8 mouse cellular contexts compared by ENCODE assay signal in the genomic region with DNA sequence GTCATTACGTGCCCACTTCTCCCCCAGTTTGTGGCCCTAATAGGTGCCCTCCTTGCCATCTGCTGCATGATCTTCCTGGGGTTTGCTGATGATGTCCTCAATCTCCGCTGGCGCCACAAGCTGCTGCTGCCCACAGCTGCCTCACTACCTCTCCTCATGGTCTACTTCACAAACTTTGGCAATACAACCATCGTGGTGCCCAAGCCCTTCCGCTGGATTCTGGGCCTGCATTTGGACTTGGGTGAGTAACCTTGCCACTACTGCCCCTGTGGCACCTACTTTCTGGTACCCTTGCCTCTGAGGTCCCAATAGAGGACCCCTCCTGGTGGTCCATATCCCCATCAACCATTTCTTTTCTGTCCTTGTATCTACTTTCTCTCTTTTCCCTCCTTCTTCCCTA. TPM values are rescaled to one million over a fixed set of nuclear protein-coding genes. Genes with fewer than 3 reads are reported as not detected.
DNase-seq lines count a peak whose midpoint lies in the region; ATAC-seq and TF ChIP-seq lines count a peak whose summit lies in the region.

No protein-coding gene starts in this region.

- peak overlapping the region; percentile 87; the same call in 1 of the 2 replicates for H3K9ac ChIP-seq in kidney, embryonic 14.5 days (ENCODE audit: low read depth, low read length)
- no peak overlapping the region for H3K9ac ChIP-seq in hindbrain, postnatal 0 days (replicated peaks; ENCODE audit: low read length)
- 0 out of 2 replicates have a peak overlapping the region, but pooled peaks have one; percentile 21 for H3K9ac ChIP-seq in midbrain, embryonic 15.5 days

- no peak overlapping the region for H3K27ac ChIP-seq in kidney, embryonic 14.5 days (ENCODE audit: low read depth, low read length)
- no peak overlapping the region for H3K27ac ChIP-seq in embryonic facial prominence, embryonic 10.5 days (replicated peaks)
- no peak overlapping the region for H3K27ac ChIP-seq in hindbrain, postnatal 0 days
- H3K27ac ChIP-seq in midbrain, embryonic 15.5 days = no peak overlapping the region
- no peak overlapping the region for H3K27ac ChIP-seq in thymus, adult 2 months (ENCODE audit: control insufficient read depth, insufficient read depth, low read length)

- no peak for ATAC-seq in kidney, embryonic 14.5 days (ENCODE audit: low FRiP score, low TSS enrichment)
- ATAC-seq in hindbrain, postnatal 0 days = no peak
- ATAC-seq in midbrain, embryonic 15.5 days (replicated peaks) = no peak

- H3K27me3 ChIP-seq in kidney, embryonic 14.5 days (ENCODE audit: control insufficient read depth, insufficient read depth, low read length) = no peaks in the 10 kb centered on the region
- H3K27me3 ChIP-seq in embryonic facial prominence, embryonic 10.5 days (replicated peaks; ENCODE audit: low read depth, poor library complexity, severe bottlenecking) = no peaks in the 10 kb centered on the region
- H3K27me3 ChIP-seq in hindbrain, postnatal 0 days (ENCODE audit: insufficient read depth, low read length) = no peaks in the 10 kb centered on the region
- no peaks in the 10 kb centered on the region for H3K27me3 ChIP-seq in midbrain, embryonic 15.5 days (replicated peaks)
- H3K27me3 ChIP-seq in thymus, adult 2 months (ENCODE audit: control insufficient read depth, insufficient read depth, low read length) = no peaks in the 10 kb centered on the region

- TF ChIP-seq POLR2A in thymus, adult 2 months (IDR thresholded peaks at IDR 0.05; ENCODE audit: control insufficient read depth, extremely low read depth, insufficient read depth, low read length, poor library complexity) = no peak

- TF ChIP-seq CTCF in hindbrain, postnatal 0 days (IDR thresholded peaks at IDR 0.05; ENCODE audit: low read depth) = no peak
- TF ChIP-seq CTCF in thymus, adult 2 months (IDR thresholded peaks at IDR 0.05; ENCODE audit: borderline replicate concordance, control insufficient read depth, extremely low read depth, insufficient read depth, low read length, poor library complexity) = no peak

- WGBS in kidney, embryonic 14.5 days = 93% methylated on average over 5 of the region's 5 CpGs
- WGBS in embryonic facial prominence, embryonic 10.5 days = 85% methylated on average over 5 of the region's 5 CpGs
- 84% methylated on average over 5 of the region's 5 CpGs for WGBS in hindbrain, postnatal 0 days
- 87% methylated on average over 5 of the region's 5 CpGs for WGBS in midbrain, embryonic 15.5 days
- WGBS in thymus, adult 2 months = 96% methylated on average over 5 of the region's 5 CpGs

- H3K9me3 ChIP-seq in kidney, embryonic 14.5 days (ENCODE audit: control insufficient read depth, low read length) = no peaks in the 10 kb centered on the region
- no peaks in the 10 kb centered on the region for H3K9me3 ChIP-seq in embryonic facial prominence, embryonic 10.5 days
- H3K9me3 ChIP-seq in hindbrain, postnatal 0 days (ENCODE audit: low read length) = no peaks in the 10 kb centered on the region
- no peaks in the 10 kb centered on the region for H3K9me3 ChIP-seq in midbrain, embryonic 15.5 days

- peaks cover 39% of the 10 kb centered on the region for H3K36me3 ChIP-seq in kidney, embryonic 14.5 days (ENCODE audit: control insufficient read depth, insufficient read depth, low read length)
- peaks cover 49% of the 10 kb centered on the region for H3K36me3 ChIP-seq in embryonic facial prominence, embryonic 10.5 days (replicated peaks)
- H3K36me3 ChIP-seq in hindbrain, postnatal 0 days (ENCODE audit: insufficient read depth, low read length) = peaks cover 30% of the 10 kb centered on the region
- H3K36me3 ChIP-seq in midbrain, embryonic 15.5 days (replicated peaks) = peaks cover 28% of the 10 kb centered on the region
- H3K36me3 ChIP-seq in thymus, adult 2 months (ENCODE audit: control insufficient read depth, insufficient read depth, low read length) = peaks cover 3% of the 10 kb centered on the region

- H3K4me3 ChIP-seq in kidney, embryonic 14.5 days (ENCODE audit: low read length) = peak overlapping the region; percentile 70
- peak overlapping the region; percentile 91 for H3K4me3 ChIP-seq in embryonic facial prominence, embryonic 10.5 days
- H3K4me3 ChIP-seq in hindbrain, postnatal 0 days (ENCODE audit: low read length) = no peak overlapping the region; the same call in 1 of the 2 replicates
- H3K4me3 ChIP-seq in midbrain, embryonic 15.5 days = peak overlapping the region; percentile 90
- H3K4me3 ChIP-seq in thymus, adult 2 months (ENCODE audit: control insufficient read depth, insufficient read depth, low read length) = no peak overlapping the region

- peak overlapping the region; percentile 82 for H3K4me2 ChIP-seq in kidney, embryonic 14.5 days (replicated peaks; ENCODE audit: low read depth, low read length)
- H3K4me2 ChIP-seq in hindbrain, postnatal 0 days (ENCODE audit: low read depth, low read length) = peak overlapping the region; percentile 76
- H3K4me2 ChIP-seq in midbrain, embryonic 15.5 days = peak overlapping the region; percentile 61

- H3K4me1 ChIP-seq in kidney, embryonic 14.5 days (ENCODE audit: control insufficient read depth, insufficient read depth, low read length) = peaks cover 10% of the 10 kb centered on the region
- H3K4me1 ChIP-seq in embryonic facial prominence, embryonic 10.5 days = peaks cover 21% of the 10 kb centered on the region
- H3K4me1 ChIP-seq in hindbrain, postnatal 0 days (ENCODE audit: insufficient read depth, low read length) = 0 out of 2 replicates have a peak, but pooled peaks cover 10% of the 10 kb centered on the region
- peaks cover 19% of the 10 kb centered on the region for H3K4me1 ChIP-seq in midbrain, embryonic 15.5 days
- H3K4me1 ChIP-seq in thymus, adult 2 months (replicated peaks; ENCODE audit: control insufficient read depth, insufficient read depth, low read length) = peaks cover 15% of the 10 kb centered on the region

- intact Hi-C loops in left cerebral cortex, postnatal 14 days (cut with DNase I) = no loop called here

- no peak for DNase-seq in kidney, postnatal 4 days
- DNase-seq in embryonic facial prominence, embryonic 10.5 days (ENCODE audit: low spot score) = no peak
- DNase-seq in hindbrain, postnatal 0 days (ENCODE audit: low spot score) = no peak
- no peak for DNase-seq in thymus, adult 2 months
- no peak for DNase-seq in left cerebral cortex, postnatal 14 days (ENCODE audit: low spot score in 2 of 2)
- no peak for DNase-seq in lung, postnatal 25 days (ENCODE audit: low spot score)

RNA-seq across cellular contexts. Expression of gene Dpagt1, which starts 2.1 kb away (rescaled TPM):
- 49.6 and 51.9 TPM in 2 replicates for polyA plus RNA-seq in kidney, embryonic 14.5 days (2014; fragmentation: Nextera tagmentation; extraction: Ambion mirVana)
- 53.8 and 53.9 TPM in 2 replicates for polyA plus RNA-seq in embryonic facial prominence, embryonic 10.5 days (2016; fragmentation: Nextera tagmentation; extraction: Ambion mirVana)
- 16.4 and 24.6 TPM in 2 replicates for total RNA-seq in hindbrain, postnatal 0 days (2014; rRNA removed)
- polyA plus RNA-seq in hindbrain, postnatal 0 days (2015; fragmentation: Nextera tagmentation; extraction: Ambion mirVana) = 30.9 and 34.9 TPM in 2 replicates
- 36.5 and 36.9 TPM in 2 replicates for polyA plus RNA-seq in midbrain, embryonic 15.5 days (2015; fragmentation: Nextera tagmentation; extraction: Ambion mirVana)
- polyA plus RNA-seq in thymus, adult 2 months (2012; rRNA removed) = 47.9 and 49.5 TPM in 2 replicates
- total RNA-seq in left cerebral cortex, postnatal 14 days (2021) = 10 to 100 TPM; 14.8 to 14.9 TPM

RNA-seq across cellular contexts. Expression of gene H2afx, which starts 6.6 kb away (rescaled TPM):
- 413 and 421 TPM in 2 replicates for polyA plus RNA-seq in kidney, embryonic 14.5 days (2014; fragmentation: Nextera tagmentation; extraction: Ambion mirVana)
- polyA plus RNA-seq in embryonic facial prominence, embryonic 10.5 days (2016; fragmentation: Nextera tagmentation; extraction: Ambion mirVana) = 601 and 615 TPM in 2 replicates
- 272 and 314 TPM in 2 replicates for total RNA-seq in hindbrain, postnatal 0 days (2014; rRNA removed)
- polyA plus RNA-seq in hindbrain, postnatal 0 days (2015; fragmentation: Nextera tagmentation; extraction: Ambion mirVana) = 123 and 136 TPM in 2 replicates
- polyA plus RNA-seq in midbrain, embryonic 15.5 days (2015; fragmentation: Nextera tagmentation; extraction: Ambion mirVana) = 121 and 132 TPM in 2 replicates
- 891 and 1,033 TPM in 2 replicates for polyA plus RNA-seq in thymus, adult 2 months (2012; rRNA removed)
- total RNA-seq in left cerebral cortex, postnatal 14 days (2021) = 10 to 100 TPM; 59.8 to 66.2 TPM

RNA-seq across cellular contexts. Expression of gene C2cd2l, which starts 7.8 kb away (rescaled TPM):
- 6.7 and 7.6 TPM in 2 replicates for polyA plus RNA-seq in kidney, embryonic 14.5 days (2014; fragmentation: Nextera tagmentation; extraction: Ambion mirVana)
- polyA plus RNA-seq in embryonic facial prominence, embryonic 10.5 days (2016; fragmentation: Nextera tagmentation; extraction: Ambion mirVana) = 6.8 and 7.8 TPM in 2 replicates
- 50.5 and 55.6 TPM in 2 replicates for total RNA-seq in hindbrain, postnatal 0 days (2014; rRNA removed)
- polyA plus RNA-seq in hindbrain, postnatal 0 days (2015; fragmentation: Nextera tagmentation; extraction: Ambion mirVana) = 19.6 and 22.8 TPM in 2 replicates
- 27.3 and 30.6 TPM in 2 replicates for polyA plus RNA-seq in midbrain, embryonic 15.5 days (2015; fragmentation: Nextera tagmentation; extraction: Ambion mirVana)
- polyA plus RNA-seq in thymus, adult 2 months (2012; rRNA removed) = 94.1 and 110 TPM in 2 replicates
- 100 to 1,000 TPM; 177 to 213 TPM for total RNA-seq in left cerebral cortex, postnatal 14 days (2021)

RNA-seq across cellular contexts. Expression of gene Hmbs, which starts 16.1 kb away (rescaled TPM):
- 123 and 136 TPM in 2 replicates for polyA plus RNA-seq in kidney, embryonic 14.5 days (2014; fragmentation: Nextera tagmentation; extraction: Ambion mirVana)
- polyA plus RNA-seq in embryonic facial prominence, embryonic 10.5 days (2016; fragmentation: Nextera tagmentation; extraction: Ambion mirVana) = 167 and 175 TPM in 2 replicates
- 38.7 and 38.8 TPM in 2 replicates for total RNA-seq in hindbrain, postnatal 0 days (2014; rRNA removed)
- 64.3 and 67.3 TPM in 2 replicates for polyA plus RNA-seq in hindbrain, postnatal 0 days (2015; fragmentation: Nextera tagmentation; extraction: Ambion mirVana)
- 63.1 and 65.6 TPM in 2 replicates for polyA plus RNA-seq in midbrain, embryonic 15.5 days (2015; fragmentation: Nextera tagmentation; extraction: Ambion mirVana)
- 40.7 and 42.2 TPM in 2 replicates for polyA plus RNA-seq in thymus, adult 2 months (2012; rRNA removed)
- total RNA-seq in left cerebral cortex, postnatal 14 days (2021) = 10 to 100 TPM; 18.3 to 20.2 TPM

RNA-seq across cellular contexts. Expression of gene Hinfp, which starts 22.5 kb away (rescaled TPM):
- 15.9 and 24.5 TPM in 2 replicates for polyA plus RNA-seq in kidney, embryonic 14.5 days (2014; fragmentation: Nextera tagmentation; extraction: Ambion mirVana)
- polyA plus RNA-seq in embryonic facial prominence, embryonic 10.5 days (2016; fragmentation: Nextera tagmentation; extraction: Ambion mirVana) = 29.6 and 31.4 TPM in 2 replicates
- total RNA-seq in hindbrain, postnatal 0 days (2014; rRNA removed) = 28.4 and 38.6 TPM in 2 replicates
- 14.8 and 15.2 TPM in 2 replicates for polyA plus RNA-seq in hindbrain, postnatal 0 days (2015; fragmentation: Nextera tagmentation; extraction: Ambion mirVana)
- polyA plus RNA-seq in midbrain, embryonic 15.5 days (2015; fragmentation: Nextera tagmentation; extraction: Ambion mirVana) = 28.4 and 30.5 TPM in 2 replicates
- polyA plus RNA-seq in thymus, adult 2 months (2012; rRNA removed) = 71.1 and 71.9 TPM in 2 replicates
- total RNA-seq in left cerebral cortex, postnatal 14 days (2021) = 10 to 100 TPM; 22.6 to 27.7 TPM

Comparison
In these comparisons a context has a peak if more than half of its experiments do, and no peak if none do; other contexts are left out.
1. H3K4me3 ChIP-seq: peak in kidney, embryonic 14.5 days (single experiment), embryonic facial prominence, embryonic 10.5 days (single experiment) and midbrain, embryonic 15.5 days (single experiment); none in hindbrain, postnatal 0 days (single experiment) and thymus, adult 2 months (single experiment).
2. Peak in every context shown above with its lines, with median percentiles within 50 percentile points of each other: H3K4me2 ChIP-seq.